Mouse (Mus musculus) ES-Bruce4 (cell line): ENCODE measurements at regions not wholly inside any gene's neighbourhood (a gene's known extent, or its start where the extent isn't known, plus 50 kb on each side); places are given as distances from the start of the nearest gene placed in this dataset.

ENCODE experiments used
- CTCF ChIP-seq: IDR thresholded peaks from one replicate; pipeline ENCODE4 v1.8.1; 2011; ENCODE audit warnings: low read depth, low read length
- POLR2A ChIP-seq: IDR thresholded peaks from one replicate; pipeline ENCODE4 v1.8.1; 2011; ENCODE audit warnings: low read length; ENCODE audit not compliant: insufficient read depth

DNA sequence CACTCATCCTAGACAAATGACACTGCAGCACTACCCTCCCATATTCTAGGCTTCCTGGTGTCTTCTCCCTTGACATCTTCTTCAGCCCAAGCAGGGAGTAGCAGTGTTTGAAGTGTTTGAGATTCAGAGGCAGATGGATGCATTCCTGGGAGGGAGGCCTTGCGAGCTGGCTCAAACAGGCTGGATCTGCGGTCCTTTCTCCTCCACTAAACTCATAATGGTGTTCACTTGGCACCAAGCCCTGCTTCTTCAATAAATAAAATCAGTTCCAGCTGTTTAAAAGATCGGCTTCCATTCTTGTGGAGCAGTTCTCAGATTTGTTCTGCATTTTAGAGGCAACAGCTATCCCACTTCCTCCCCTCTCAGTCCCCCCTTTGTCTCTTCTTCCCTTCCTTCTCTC is 79.3 kb upstream of the Paqr3 start:
- TF ChIP-seq POLR2A (no peak), CTCF (no peak)
